Mouse (Mus musculus) left cerebral cortex, postnatal 14 days (tissue): ENCODE data around the gene Rgs16. TPM values are rescaled to one million over a fixed set of nuclear protein-coding genes. Genes with fewer than 3 reads are reported as not detected.
A peak's percentile ranks its signal among the peaks of the same experiment; 100 is the strongest.

Source experiments
- DNase-seq, 2 experiments: peaks; one replicate each; pipeline ENCODE4 v3.0.0; 2021 to 2022; ENCODE audit warnings: low spot score in 2 of 2, mixed read lengths in 1 of 2
- intact Hi-C: fragments of 180-260 bp; cut with DNase I; formaldehyde crosslinking; loops from one replicate; pipeline ENCODE4 v1.15.1; 2025
- total RNA-seq, 2 experiments: library from RNA; stranded (reverse); gene quantifications; 2 replicates each; pipeline ENCODE4 v1.2.3; 2021

The Rgs16 gene
- total RNA-seq, 2 experiments from 2014 or later = 6.6 to 6.8 TPM

DNA sequence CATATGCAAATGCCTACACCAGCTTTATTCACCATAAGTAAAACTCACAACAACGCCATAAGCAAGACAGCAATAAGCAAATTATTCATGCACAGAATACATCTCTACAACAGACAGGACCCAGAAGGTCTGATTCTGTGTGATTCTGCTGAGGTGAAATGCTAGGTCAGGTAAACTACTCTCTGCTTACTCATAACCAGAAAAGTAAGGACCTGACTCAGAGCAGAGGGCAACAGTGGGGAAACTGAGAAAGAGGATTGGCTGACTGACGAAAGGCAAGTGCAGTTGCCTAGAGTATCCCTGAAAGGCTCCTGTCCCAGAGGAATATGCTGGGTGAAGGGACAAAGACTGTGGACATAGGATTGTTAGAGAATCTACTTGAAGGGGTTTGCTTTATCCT, 27.5 kb upstream of the Rgs16 start:
- DNase-seq = no peak
- intact Hi-C loops = no loop called here

DNA sequence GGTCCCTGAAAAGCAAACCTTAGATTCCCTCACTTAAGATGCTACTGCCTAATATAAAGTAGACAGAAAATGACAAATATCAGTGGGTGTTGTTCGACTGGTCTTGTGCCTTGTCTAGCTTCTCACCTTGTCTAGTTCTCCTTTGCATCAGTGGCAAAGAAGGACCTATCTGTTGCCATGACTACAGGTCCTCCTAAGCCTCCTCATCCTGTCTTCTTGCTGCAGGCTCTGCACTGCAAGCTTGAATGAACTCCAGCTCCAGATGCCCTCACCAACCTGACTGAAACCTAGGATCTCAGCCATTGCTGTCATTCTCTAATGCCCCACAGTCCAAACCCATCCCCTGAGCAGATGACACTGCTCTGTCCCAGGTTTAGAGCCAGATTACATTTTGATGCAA, 22.2 kb upstream of the Rgs16 start:
- intact Hi-C loops = no loop called here
- no peak for DNase-seq

DNA sequence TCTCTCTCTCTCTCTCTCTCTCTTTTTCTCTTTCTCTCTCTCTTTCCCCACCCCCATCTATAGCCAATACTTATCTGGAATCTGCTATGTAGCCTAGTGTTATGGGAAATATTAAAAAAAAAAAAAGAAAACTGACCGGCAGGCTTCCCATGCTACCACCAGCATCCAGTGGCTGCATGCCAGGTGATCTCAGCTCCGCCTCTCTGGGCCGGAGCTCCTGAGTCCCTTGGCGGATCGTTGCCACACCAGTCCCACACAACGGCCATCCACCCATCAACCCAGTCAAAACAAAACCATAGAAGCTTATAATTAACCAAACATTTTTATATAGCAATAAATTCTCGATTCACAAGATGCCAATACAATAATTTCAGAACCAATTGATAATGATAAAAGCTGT, 19.2 kb upstream of the Rgs16 start:
- intact Hi-C loops = no loop called here
- DNase-seq = no peak

DNA sequence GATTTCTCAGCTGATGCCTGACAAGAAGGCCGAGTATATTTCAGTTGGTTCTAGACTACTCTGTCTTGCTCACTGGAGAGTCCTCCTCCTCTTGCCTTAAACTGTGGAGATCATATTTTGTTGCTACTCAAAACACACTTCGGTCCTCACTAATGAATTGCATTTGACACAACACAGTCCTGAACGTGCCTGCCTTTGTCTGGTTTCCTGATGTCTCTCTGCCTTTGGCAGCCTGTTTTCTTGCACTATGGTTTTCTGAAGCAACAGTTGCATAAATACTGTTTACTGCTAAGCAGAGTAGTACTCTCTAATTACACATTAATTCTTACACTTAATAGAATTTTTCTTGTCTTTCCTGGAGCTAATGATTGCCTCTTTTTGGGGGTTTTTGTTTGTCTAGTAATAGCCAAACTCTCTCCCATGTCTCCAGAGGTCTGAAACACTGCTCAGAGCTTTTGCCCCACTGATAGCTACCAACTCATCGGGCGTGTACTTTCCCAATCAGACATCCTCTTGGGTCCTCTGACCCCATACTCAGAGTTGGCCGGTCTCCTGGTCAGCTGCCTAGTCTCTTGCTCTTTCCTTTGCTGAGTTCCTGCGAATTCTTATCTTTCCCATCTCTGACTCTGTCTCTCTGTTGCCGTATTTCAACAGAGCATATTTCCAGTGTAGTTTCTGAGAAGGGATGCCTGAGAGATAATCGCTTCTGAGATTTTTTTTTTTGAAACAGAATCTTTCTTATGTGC, 18.4 kb upstream of the Rgs16 start:
- intact Hi-C loops = no loop called here
- DNase-seq = no peak

DNA sequence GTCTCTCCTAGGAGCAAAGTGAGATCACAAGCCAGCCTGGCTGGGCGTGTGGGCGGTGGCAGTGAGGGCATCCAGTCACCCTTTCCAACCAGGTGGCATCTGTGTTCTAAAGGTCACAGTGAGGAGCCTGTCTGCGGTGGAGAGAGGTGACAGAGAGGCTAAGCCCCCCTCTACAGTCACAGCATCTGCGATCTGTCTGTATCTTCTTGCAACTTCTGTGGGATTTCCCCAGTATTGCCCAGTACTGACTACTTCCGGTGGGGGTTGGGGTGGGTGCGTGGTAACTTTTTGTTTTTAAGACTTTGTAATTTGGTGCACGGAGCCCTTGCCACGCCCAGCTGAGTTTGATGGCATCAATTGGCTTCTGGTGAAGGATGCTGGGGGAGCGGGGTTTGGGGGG, 16.7 kb upstream of the Rgs16 start:
- no peak for DNase-seq
- intact Hi-C loops = no loop called here

DNA sequence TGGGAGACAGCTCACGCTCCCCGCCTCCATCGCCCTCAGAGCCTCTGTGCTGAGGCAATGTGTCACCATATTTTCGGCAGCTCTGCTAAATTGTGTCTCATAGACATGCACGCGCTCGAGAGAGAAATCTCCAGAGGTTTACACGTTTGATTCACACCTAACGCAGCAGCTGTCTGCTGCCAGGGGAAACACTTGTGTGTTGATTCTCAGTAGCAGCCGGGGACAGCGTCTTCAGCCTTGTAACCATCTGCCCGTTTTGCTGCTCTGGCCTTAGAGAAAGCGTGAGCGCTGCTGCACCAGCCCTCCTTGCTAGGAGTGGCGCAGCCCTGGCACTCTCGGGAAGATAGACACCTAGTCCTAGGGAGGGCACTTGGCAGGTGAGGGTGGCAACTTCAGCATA, 13.5 kb upstream of the Rgs16 start:
- DNase-seq = peak in 1 of 2 experiments; percentile 66
- intact Hi-C loops = no loop called here

DNA sequence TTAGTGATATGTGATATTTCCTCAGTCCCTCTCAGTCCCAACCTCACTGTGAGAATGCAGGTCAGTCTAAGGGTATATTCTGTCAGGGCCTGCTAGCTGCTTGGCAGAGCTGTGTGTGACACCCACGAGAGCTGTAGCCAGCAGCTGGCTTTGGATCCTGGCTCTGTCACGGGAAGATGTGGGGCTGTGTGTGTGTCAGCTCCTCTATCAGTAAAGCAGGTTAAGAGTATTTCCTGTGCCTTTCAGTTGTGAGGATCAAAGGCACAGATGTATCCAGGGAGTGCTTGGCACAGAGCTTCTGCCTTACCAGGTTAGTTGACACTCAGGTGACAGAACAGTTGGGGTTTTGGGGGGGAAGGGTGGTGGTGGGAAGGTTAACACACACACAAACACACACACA, 10.3 kb upstream of the Rgs16 start:
- DNase-seq = no peak
- intact Hi-C loops = no loop called here

DNA sequence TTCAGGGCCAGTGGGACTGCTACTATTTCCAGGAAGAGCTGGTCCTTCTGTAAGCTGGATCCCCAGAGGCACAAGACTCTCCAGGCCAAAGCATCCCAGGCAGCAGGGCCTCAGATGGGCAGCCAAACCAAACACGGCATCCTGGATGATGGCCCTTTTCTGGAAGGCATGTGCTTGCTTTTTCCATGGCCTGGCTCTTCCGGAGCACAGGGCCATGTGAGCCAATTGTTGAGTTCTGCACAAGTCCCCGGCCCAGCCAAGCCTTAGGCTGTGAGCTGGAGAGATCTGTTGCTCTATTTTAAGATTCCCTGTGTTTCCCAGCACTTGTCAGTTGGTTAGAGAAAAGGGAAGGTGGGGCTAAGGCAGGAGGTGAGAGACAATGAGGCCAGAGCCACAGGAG, 9.5 kb upstream of the Rgs16 start:
- intact Hi-C loops = no loop called here
- no peak for DNase-seq

DNA sequence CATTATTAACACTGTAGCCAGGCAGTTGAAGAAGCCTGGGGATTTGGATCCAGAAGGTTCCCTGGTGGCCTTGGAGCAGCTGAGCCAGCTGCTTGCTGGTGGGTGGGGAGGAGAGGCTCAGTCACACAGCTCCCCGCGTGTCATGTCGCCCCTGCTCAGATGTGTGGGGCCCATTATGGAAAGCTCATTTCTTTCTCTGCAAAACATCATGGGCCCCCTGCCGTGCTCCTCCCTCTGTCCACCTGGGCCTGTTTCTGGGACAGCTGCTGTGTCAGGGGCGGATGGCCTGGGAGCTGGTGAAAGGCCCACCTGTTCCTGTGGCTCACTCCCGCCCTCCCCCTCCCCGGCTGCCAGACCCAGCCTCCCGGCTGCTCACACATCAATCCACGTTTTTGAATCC, 7.0 kb upstream of the Rgs16 start:
- DNase-seq = no peak
- intact Hi-C loops = no loop called here

DNA sequence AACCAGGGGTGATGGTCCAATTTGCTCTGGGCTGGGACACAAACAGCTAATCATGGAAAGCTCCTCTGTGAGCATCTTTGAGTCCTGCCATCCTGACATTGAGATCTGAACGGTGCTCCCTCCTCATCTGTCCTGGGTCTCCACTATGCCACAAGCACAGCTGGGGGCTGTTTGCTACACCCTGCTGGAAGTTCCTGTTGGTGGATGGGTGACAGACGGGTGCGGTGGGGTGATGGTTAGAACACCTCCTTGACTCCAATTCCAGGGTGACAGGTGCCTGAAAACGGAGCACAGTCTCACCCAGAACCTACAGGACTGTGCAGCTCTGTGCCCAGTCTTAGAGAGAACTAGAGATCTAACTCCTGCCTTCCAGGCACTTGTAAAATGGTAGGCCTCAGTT, 5.3 kb upstream of the Rgs16 start:
- intact Hi-C loops = no loop called here
- no peak for DNase-seq

DNA sequence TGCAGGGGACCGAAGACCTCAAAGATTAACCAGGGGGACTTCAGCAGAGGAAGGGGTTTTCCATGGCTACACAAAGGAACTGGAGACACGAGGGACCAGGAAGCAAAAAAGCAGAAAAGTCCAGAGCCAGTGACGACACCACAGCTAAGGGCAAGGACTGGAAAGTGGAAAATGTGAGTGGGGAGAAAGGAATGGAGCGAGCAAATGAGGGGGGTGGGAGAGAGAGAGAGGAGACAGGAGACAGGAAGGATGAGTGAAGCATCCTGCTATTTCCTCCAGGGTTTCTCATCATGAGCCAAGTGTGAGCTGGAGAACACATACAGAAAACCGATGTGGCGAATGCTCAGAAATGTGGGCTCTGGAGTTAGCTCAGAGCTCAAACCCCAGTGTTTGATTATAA, 4.1 kb upstream of the Rgs16 start:
- no peak for DNase-seq
- intact Hi-C loops = no loop called here

DNA sequence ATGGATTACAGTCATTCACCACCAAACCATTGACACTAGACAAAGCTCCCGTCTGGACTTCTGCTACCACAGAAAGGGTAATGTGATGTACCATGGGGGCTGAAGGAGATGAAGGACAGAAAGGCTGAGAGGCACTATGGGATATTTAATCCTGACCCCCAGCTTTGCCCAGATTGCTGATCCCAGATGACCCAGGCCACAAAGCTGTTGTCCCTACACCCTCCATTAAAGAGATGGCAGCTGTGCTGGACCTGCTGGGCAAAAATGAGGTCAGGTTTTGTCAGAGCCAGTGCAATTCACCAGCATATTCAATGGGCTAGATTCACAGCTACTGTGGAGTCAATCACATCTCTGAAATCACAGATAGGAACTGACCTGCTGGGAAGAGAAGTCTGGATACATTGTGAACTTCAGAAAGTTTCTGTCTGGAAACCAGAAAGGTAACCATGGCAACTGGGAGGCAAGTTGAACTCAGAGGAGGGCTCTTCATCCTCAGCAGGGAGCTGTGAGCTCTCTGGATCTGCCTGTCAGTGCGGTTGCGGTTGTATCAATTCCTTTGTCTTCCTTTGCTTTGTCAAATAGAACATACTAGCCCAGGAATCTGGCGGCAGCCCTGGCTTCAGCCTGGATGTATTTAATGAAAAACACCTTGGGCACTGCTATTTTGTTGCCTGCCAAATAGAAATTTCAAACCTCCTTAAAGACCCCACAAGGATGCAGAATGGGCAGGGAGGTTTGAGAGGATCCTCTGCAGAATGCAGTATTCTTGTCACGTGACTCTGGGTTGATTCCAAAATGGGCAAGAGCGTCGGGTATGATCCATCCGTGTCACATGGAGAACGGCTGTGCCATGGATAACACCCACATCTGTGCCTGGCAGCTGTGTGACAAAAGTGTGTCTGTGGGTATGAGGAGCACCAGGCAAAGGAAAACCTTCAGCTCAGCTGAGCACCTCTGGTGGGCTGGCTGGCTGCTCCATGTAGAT, 2.8 kb upstream of the Rgs16 start:
- no peak for DNase-seq
- intact Hi-C loops = no loop called here

DNA sequence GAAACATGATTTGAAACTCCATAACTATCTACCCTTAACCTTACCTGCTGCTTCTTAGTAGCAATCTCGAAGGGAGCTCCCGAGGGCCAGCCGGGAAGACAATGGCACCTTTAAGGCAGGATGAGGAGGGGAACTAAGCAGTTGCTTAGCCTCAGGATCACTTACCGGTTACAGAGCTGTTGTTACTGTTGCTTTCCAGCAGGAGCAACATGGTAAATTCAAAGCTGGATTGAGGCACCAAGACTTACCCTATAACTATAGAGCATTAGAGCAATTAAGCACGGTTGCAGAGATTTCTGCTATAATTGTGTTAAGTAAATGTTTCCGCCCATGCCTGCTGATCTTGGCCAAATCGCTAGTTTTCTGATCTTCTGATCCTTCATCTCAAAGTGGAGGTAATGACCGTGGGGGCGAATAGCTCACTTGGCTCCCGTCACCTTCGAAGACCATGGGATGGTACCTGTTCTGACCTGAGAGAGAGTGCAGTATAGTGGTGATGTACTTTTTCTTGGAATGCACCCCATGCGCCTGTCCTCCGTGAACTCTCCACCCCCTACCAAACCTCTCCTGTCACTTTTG, 623 bp upstream of the Rgs16 start:
- intact Hi-C loops = loop anchor here (5.0 kb wide), 1 partner anchor 62 kb away; no protein-coding TSS in a partner anchor
- DNase-seq = no peak

DNA sequence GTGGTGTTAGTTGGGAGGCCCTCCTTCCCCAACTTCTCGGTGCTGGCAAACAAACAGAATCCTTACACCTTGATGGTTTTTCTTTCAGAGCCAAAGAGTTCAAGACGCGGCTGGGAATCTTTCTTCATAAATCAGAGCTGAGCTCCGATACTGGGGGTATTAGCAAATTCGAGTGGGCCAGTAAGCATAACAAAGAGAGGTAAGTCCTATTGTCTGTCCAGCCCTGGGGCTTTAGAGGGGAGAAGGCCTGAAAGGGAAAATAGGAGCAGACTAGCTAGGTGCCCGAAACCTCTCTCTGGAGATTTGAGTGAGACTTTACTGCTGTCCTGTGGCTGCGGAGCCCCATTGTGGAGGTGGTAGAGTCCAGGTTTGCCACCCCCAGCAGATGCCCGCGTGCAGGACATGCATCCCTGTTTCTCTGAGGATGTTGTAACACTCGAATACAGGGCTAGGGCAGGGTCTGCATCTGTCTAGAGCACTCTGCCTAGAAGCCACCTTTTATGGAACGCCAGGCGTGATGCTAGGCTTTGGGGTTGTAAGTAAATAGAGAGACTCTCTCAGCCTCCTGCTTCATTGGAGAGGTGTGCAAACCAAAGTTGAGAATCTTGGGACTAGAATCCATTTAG, 739 bp downstream of the Rgs16 start:
- intact Hi-C loops = loop anchor here (5.0 kb wide), 1 partner anchor 64 kb away; no protein-coding TSS in a partner anchor
- no peak for DNase-seq

DNA sequence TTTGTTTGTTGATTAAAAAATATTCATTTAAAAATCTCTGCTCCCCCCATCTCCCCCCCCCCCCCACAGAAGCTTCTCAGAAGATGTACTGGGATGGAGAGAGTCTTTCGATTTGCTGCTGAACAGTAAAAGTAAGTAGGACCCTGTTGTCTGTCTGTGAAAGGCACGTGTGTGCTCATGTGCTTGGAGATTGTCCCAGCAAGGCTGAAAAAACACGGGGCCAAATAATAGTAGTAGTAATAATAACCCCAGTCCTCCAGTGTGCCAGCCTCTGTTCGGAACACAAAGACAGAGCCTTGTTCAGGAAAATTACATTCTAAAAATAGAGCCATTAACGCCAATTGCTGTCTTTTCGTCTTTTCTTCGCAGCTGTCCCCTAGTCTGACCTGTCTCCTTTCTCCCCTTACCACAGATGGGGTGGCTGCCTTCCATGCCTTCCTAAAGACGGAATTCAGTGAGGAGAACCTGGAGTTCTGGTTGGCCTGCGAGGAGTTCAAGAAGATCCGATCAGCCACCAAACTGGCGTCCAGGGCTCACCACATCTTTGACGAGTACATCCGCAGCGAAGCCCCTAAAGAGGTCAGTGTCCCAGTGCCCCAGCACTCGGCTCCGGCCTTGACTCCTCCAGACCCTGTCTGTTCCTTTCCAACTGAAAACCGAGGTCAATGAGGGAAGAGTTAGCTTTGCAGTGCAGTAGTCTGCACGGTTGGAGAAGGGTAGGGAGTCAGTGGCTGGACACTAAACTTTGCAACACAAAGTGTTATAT, 1.6 kb downstream of the Rgs16 start:
- intact Hi-C loops = loop anchor here (1.0 to 5.0 kb wide), 2 partner anchors 64 to 182 kb away; no protein-coding TSS in a partner anchor
- DNase-seq = no peak

DNA sequence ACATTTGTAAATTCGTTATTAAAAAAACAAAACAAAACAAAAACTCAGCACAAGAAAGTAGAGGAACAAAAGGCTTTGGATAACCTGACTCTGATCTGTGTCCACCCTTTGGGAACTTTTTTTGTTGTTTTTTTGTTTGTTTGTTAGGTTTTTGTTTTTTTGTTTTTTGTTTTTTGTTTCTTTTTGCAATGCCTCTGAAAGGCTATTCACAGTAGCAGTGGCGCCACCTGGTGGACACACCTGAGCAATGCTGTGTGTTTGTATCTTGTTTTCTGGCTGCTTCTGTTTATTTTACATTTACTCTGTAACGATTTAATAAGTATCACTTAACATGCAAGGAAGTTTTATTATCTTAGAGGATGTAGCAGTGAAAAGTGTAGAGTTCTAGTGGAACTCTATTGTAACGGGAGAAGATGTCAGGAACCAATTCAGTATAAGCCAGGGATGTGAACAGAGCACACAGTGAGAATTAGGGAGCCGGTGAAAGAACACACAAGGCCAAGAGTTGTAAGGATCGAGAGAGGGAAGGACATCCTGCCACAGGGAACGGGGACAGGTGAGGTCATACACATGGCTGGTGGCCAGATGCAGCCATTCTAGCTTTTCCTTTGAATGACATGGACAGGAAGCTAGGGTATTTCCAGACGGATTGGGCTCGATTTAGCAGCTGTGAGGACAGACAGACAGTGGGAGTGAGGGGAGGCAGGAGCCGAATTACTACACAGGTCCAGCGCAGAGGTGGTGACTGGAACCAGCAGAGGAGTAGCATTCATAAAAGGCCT, 2.4 kb downstream of the Rgs16 start:
- peak; percentile 83 to 87 for DNase-seq
- intact Hi-C loops = loop anchor here (1.0 to 5.0 kb wide), 2 partner anchors 65 to 183 kb away; no protein-coding TSS in a partner anchor

DNA sequence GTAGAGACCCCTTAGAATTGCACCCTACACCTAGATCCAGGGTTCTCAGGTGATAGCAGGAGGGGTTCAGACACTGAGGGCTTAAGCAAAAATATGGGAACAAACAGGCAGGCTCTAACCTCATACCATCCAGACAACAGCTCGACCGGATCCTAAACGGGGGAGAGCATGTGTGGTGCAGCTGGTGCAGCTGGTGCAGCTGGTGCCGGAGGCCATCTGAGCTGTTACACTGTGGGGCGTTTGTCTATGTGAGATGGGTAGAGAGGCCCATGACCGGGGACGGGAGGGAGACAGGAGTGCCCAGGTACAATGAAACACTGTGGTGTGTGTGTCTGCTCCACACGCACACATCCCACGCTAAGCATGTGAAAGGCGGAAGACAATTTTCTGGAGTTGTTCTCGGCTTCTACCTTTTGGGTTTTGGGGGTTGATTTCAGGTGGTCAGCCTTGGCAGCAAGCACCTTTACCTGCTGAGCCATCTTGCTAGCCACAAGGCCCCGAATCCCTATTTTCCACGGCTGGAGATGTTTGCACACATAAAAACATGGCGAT, 6.0 kb downstream of the Rgs16 start:
- no peak for DNase-seq
- intact Hi-C loops = loop anchor here (1.0 to 5.0 kb wide), 3 partner anchors 61 to 436 kb away; no protein-coding TSS in a partner anchor

DNA sequence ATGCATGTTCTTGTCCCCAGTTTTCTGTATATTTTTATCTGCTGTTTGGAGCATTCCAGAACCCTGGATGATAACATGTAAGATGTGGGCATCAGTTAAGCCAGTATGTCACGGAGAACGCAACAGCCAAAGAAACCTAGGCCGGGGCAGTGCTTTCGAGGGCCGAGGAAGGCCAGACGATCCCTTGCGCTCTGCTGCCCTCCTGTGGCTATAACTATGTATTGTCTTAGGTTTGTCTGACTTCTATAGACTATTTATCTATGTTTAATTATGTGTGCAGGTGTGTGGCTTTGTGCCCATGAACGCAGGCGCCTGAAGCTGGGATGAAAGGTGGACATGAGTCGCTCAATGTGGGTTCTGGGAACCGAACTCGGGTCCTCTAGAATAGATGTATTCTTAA, 6.6 kb downstream of the Rgs16 start:
- intact Hi-C loops = loop anchor here (1.0 to 5.0 kb wide), 3 partner anchors 61 to 436 kb away; no protein-coding TSS in a partner anchor
- peak; percentile 65 to 83 for DNase-seq
